Mouse (Mus musculus) adrenal gland, adult 10 weeks (tissue): ENCODE results near the gene Gm3376. TPM values are rescaled to one million over a fixed set of nuclear protein-coding genes. Genes with fewer than 3 reads are reported as not detected.

Source experiments
- polyA plus RNA-seq: library from polyadenylated mRNA; stranded (reverse); fragments of 350-450 nt; fragmentation: Illumina TruSeq; extraction: RNeasy Lipid Tissue Mini Kit (QIAGEN cat#74804); gene quantifications from one replicate; pipeline ENCODE4 v1.2.3, GENCODE M21; 2014; ENCODE audit warnings: low read depth, low replicate concordance

The Gm3376 gene
- polyA plus RNA-seq = not detected

DNA sequence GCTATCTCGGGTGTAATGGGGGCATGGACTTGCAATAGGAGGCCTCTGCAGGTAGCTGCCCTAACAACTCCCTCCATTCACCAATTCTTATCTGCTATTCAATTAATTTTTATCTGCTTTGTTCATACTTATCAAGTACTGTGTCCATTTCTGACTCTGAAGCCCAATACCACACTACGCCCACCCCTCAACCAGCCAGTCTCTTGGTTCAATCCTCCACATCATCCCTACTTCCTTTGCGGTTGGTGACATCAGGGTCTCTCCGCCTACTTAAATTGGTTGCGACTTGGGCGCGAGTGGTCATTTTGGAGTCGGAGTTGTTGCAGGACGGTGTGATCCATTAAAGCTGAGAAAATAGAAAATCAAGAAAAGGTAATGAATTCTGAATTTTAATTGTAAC is at the start of gene Gm3376:
Gene Gm3376, plus strand, starts transcription at position 301 of the 400 bp plus-strand sequence.

